Mouse (Mus musculus): Measurements from ENCODE around the gene Tprg. TPM values are rescaled to one million over a fixed set of nuclear protein-coding genes. Genes with fewer than 3 reads are reported as not detected.

The Tprg gene
- polyA plus RNA-seq, 1 experiment, result not detected

- Histone ChIP-seq H3K4me3 (ENCODE audit: insufficient read depth, low read length) (no peak overlapping the region), H3K27ac (ENCODE audit: insufficient read depth, low read depth, low read length) (no peak overlapping the region), H3K4me1 (ENCODE audit: control insufficient read depth, insufficient read depth, low read length) (peaks cover 14% of the 10 kb centered on the region)
- TF ChIP-seq CTCF (IDR thresholded peaks at IDR 0.05; ENCODE audit: low read depth, low read length) (no peak), POLR2A (IDR thresholded peaks at IDR 0.05; ENCODE audit: borderline replicate concordance, low read depth, low read length) (no peak)
Measured at GRCm38 (mm10) chr16:25262965-25263364, 23.7 kb upstream of the Tprg start.

GRCm38 (mm10) chr16:25263520-25264149 is 23.0 kb upstream of the Tprg start:
- TF ChIP-seq POLR2A (IDR thresholded peaks at IDR 0.05; ENCODE audit: borderline replicate concordance, low read depth, low read length) (no peak), CTCF (IDR thresholded peaks at IDR 0.05; ENCODE audit: low read depth, low read length) (no peak)
- Histone ChIP-seq H3K4me3 (ENCODE audit: insufficient read depth, low read length) (no peak overlapping the region), H3K4me1 (ENCODE audit: control insufficient read depth, insufficient read depth, low read length) (peaks cover 14% of the 10 kb centered on the region), H3K27ac (ENCODE audit: insufficient read depth, low read depth, low read length) (no peak overlapping the region)

GRCm38 (mm10) chr16:25265177-25265576 is 21.4 kb upstream of the Tprg start:
- Histone ChIP-seq H3K27ac (ENCODE audit: insufficient read depth, low read depth, low read length) (no peak overlapping the region), H3K4me1 (ENCODE audit: control insufficient read depth, insufficient read depth, low read length) (peaks cover 14% of the 10 kb centered on the region), H3K4me3 (ENCODE audit: insufficient read depth, low read length) (no peak overlapping the region)
- TF ChIP-seq CTCF (IDR thresholded peaks at IDR 0.05; ENCODE audit: low read depth, low read length) (no peak), POLR2A (IDR thresholded peaks at IDR 0.05; ENCODE audit: borderline replicate concordance, low read depth, low read length) (no peak)

GRCm38 (mm10) chr16:25268276-25268675 is 18.3 kb upstream of the Tprg start:
- peaks cover 4% of the 10 kb centered on the region for H3K4me1 ChIP-seq (ENCODE audit: control insufficient read depth, insufficient read depth, low read length)
- TF ChIP-seq POLR2A (IDR thresholded peaks at IDR 0.05; ENCODE audit: borderline replicate concordance, low read depth, low read length) (no peak), CTCF (IDR thresholded peaks at IDR 0.05; ENCODE audit: low read depth, low read length) (no peak)
- no peak overlapping the region for H3K27ac ChIP-seq (ENCODE audit: insufficient read depth, low read depth, low read length)
- H3K4me3 ChIP-seq (ENCODE audit: insufficient read depth, low read length), result no peak overlapping the region

- H3K27ac ChIP-seq (ENCODE audit: insufficient read depth, low read depth, low read length), result no peak overlapping the region
- no peak overlapping the region for H3K4me3 ChIP-seq (ENCODE audit: insufficient read depth, low read length)
- TF ChIP-seq POLR2A (IDR thresholded peaks at IDR 0.05; ENCODE audit: borderline replicate concordance, low read depth, low read length), result no peak
- no peak for TF ChIP-seq CTCF (IDR thresholded peaks at IDR 0.05; ENCODE audit: low read depth, low read length)
- H3K4me1 ChIP-seq (ENCODE audit: control insufficient read depth, insufficient read depth, low read length), result no peaks in the 10 kb centered on the region
Measured at GRCm38 (mm10) chr16:25282563-25282962, 4.1 kb upstream of the Tprg start.

- H3K4me1 ChIP-seq (ENCODE audit: control insufficient read depth, insufficient read depth, low read length), result no peaks in the 10 kb centered on the region
- H3K27ac ChIP-seq (ENCODE audit: insufficient read depth, low read depth, low read length), result no peak overlapping the region
- no peak for TF ChIP-seq CTCF (IDR thresholded peaks at IDR 0.05; ENCODE audit: low read depth, low read length)
- TF ChIP-seq POLR2A (IDR thresholded peaks at IDR 0.05; ENCODE audit: borderline replicate concordance, low read depth, low read length), result no peak
- H3K4me3 ChIP-seq (ENCODE audit: insufficient read depth, low read length), result no peak overlapping the region
Measured at GRCm38 (mm10) chr16:25293753-25294152, 7.1 kb downstream of the Tprg start.

- TF ChIP-seq POLR2A (IDR thresholded peaks at IDR 0.05; ENCODE audit: borderline replicate concordance, low read depth, low read length) (no peak), CTCF (IDR thresholded peaks at IDR 0.05; ENCODE audit: low read depth, low read length) (no peak)
- H3K27ac ChIP-seq (ENCODE audit: insufficient read depth, low read depth, low read length), result no peak overlapping the region
- H3K4me3 ChIP-seq (ENCODE audit: insufficient read depth, low read length), result no peak overlapping the region
- no peaks in the 10 kb centered on the region for H3K4me1 ChIP-seq (ENCODE audit: control insufficient read depth, insufficient read depth, low read length)
Measured at GRCm38 (mm10) chr16:25295546-25295945, 8.9 kb downstream of the Tprg start.

GRCm38 (mm10) chr16:25296746-25297145 is 10.1 kb downstream of the Tprg start:
- Histone ChIP-seq H3K4me3 (ENCODE audit: insufficient read depth, low read length) (no peak overlapping the region), H3K4me1 (ENCODE audit: control insufficient read depth, insufficient read depth, low read length) (no peaks in the 10 kb centered on the region), H3K27ac (ENCODE audit: insufficient read depth, low read depth, low read length) (no peak overlapping the region)
- no peak for TF ChIP-seq CTCF (IDR thresholded peaks at IDR 0.05; ENCODE audit: low read depth, low read length)
- TF ChIP-seq POLR2A (IDR thresholded peaks at IDR 0.05; ENCODE audit: borderline replicate concordance, low read depth, low read length), result no peak

- Histone ChIP-seq H3K4me1 (ENCODE audit: control insufficient read depth, insufficient read depth, low read length) (no peaks in the 10 kb centered on the region), H3K27ac (ENCODE audit: insufficient read depth, low read depth, low read length) (no peak overlapping the region), H3K4me3 (ENCODE audit: insufficient read depth, low read length) (no peak overlapping the region)
- TF ChIP-seq CTCF (IDR thresholded peaks at IDR 0.05; ENCODE audit: low read depth, low read length) (no peak), POLR2A (IDR thresholded peaks at IDR 0.05; ENCODE audit: borderline replicate concordance, low read depth, low read length) (no peak)
Measured at GRCm38 (mm10) chr16:25298204-25298603, 11.6 kb downstream of the Tprg start.

GRCm38 (mm10) chr16:25302616-25303015 is 16.0 kb downstream of the Tprg start:
- no peak for TF ChIP-seq POLR2A (IDR thresholded peaks at IDR 0.05; ENCODE audit: borderline replicate concordance, low read depth, low read length)
- no peak for TF ChIP-seq CTCF (IDR thresholded peaks at IDR 0.05; ENCODE audit: low read depth, low read length)
- Histone ChIP-seq H3K4me1 (ENCODE audit: control insufficient read depth, insufficient read depth, low read length) (no peaks in the 10 kb centered on the region), H3K4me3 (ENCODE audit: insufficient read depth, low read length) (no peak overlapping the region), H3K27ac (ENCODE audit: insufficient read depth, low read depth, low read length) (no peak overlapping the region)

All from bone marrow macrophage, adult 2 months (primary cell).